9 mouse cellular contexts compared by ENCODE assay signal in genomic region chr7:27448421-27449206, GRCm38 (mm10). TPM values are rescaled to one million over a fixed set of nuclear protein-coding genes. Genes with fewer than 3 reads are reported as not detected.
DNase-seq lines count a peak whose midpoint lies in the region; ATAC-seq lines count a peak whose summit lies in the region.
"Had no signal": no experiment of that assay in that cellular context is flagged by ENCODE, and none has a peak within 500 bp of the region (broad histone marks: within the 10 kb centered on the region; RNA-seq: fewer than 3 reads in every experiment).

No protein-coding gene starts in this region.

- peak overlapping the region; percentile 93 for H3K4me2 ChIP-seq in forebrain, embryonic 16.5 days (ENCODE audit: low read length)
- H3K4me2 ChIP-seq in intestine, embryonic 16.5 days (ENCODE audit: low read depth, low read length) = peak overlapping the region; percentile 98
- peak overlapping the region; percentile 78 for H3K4me2 ChIP-seq in stomach, embryonic 16.5 days (ENCODE audit: low read depth, low read length)

- H3K9me3 ChIP-seq in megakaryocyte, embryonic 14.5 days = peaks cover 4% of the 10 kb centered on the region; the same call in 1 of the 2 replicates
- no peaks in the 10 kb centered on the region for H3K9me3 ChIP-seq in forebrain, embryonic 16.5 days (ENCODE audit: control insufficient read depth, low read length)
- no peaks in the 10 kb centered on the region for H3K9me3 ChIP-seq in intestine, embryonic 16.5 days (ENCODE audit: control insufficient read depth, low read length)
- H3K9me3 ChIP-seq in stomach, embryonic 16.5 days (replicated peaks; ENCODE audit: control insufficient read depth, low read length) = no peaks in the 10 kb centered on the region

- H3K4me3 ChIP-seq in megakaryocyte, embryonic 14.5 days (replicated peaks) = peak overlapping the region; percentile 96
- peak overlapping the region; percentile 59 for H3K4me3 ChIP-seq in forebrain, embryonic 16.5 days (replicated peaks; ENCODE audit: low read length)
- peak overlapping the region; percentile 73 for H3K4me3 ChIP-seq in intestine, embryonic 16.5 days (ENCODE audit: low read length)
- peak overlapping the region; percentile 69 for H3K4me3 ChIP-seq in stomach, embryonic 16.5 days (replicated peaks; ENCODE audit: low read length)

- peak; percentile 43 to 59 for DNase-seq in cerebellum, adult 18-20 months

- peaks cover 65% of the 10 kb centered on the region for H3K4me1 ChIP-seq in megakaryocyte, embryonic 14.5 days
- peaks cover 17% of the 10 kb centered on the region for H3K4me1 ChIP-seq in forebrain, embryonic 16.5 days (replicated peaks; ENCODE audit: control insufficient read depth, insufficient read depth, low read length)
- H3K4me1 ChIP-seq in intestine, embryonic 16.5 days (ENCODE audit: control insufficient read depth, insufficient read depth, low read length) = peaks cover 25% of the 10 kb centered on the region
- peaks cover 18% of the 10 kb centered on the region for H3K4me1 ChIP-seq in stomach, embryonic 16.5 days (ENCODE audit: control insufficient read depth, insufficient read depth, low read length)

- WGBS in forebrain, embryonic 16.5 days = 60% methylated on average over 15 of the region's 15 CpGs
- WGBS in intestine, embryonic 16.5 days = 50% methylated on average over 15 of the region's 15 CpGs
- WGBS in stomach, embryonic 16.5 days = 52% methylated on average over 15 of the region's 15 CpGs

- peaks cover 31% of the 10 kb centered on the region for H3K27me3 ChIP-seq in megakaryocyte, embryonic 14.5 days (replicated peaks)
- no peaks in the 10 kb centered on the region for H3K27me3 ChIP-seq in forebrain, embryonic 16.5 days (replicated peaks; ENCODE audit: control insufficient read depth, insufficient read depth, low read length)
- peaks cover 18% of the 10 kb centered on the region for H3K27me3 ChIP-seq in intestine, embryonic 16.5 days (replicated peaks; ENCODE audit: control insufficient read depth, insufficient read depth, low read length)
- peaks cover 17% of the 10 kb centered on the region for H3K27me3 ChIP-seq in stomach, embryonic 16.5 days (ENCODE audit: control insufficient read depth, insufficient read depth, low read length)

- ATAC-seq in megakaryocyte, adult 5-6 weeks (ENCODE audit: poor library complexity, severe bottlenecking) = no peak
- no peak for ATAC-seq in forebrain, embryonic 16.5 days
- peak; percentile 16 for ATAC-seq in intestine, embryonic 16.5 days
- ATAC-seq in megakaryocyte progenitor cell, adult 5-6 weeks (replicated peaks; ENCODE audit: poor library complexity) = peak; percentile 18
- ATAC-seq in stomach, embryonic 16.5 days (ENCODE audit: insufficient read depth, low FRiP score) = no peak
- no peak for ATAC-seq in activated CD4-positive, CD25-positive, alpha-beta regulatory T cell, adult 4 months

- H3K9ac ChIP-seq in forebrain, embryonic 16.5 days (replicated peaks; ENCODE audit: low read depth, low read length) = peak overlapping the region; percentile 64
- peak overlapping the region; percentile 80 for H3K9ac ChIP-seq in intestine, embryonic 16.5 days (ENCODE audit: low read depth, low read length)
- peak overlapping the region; percentile 74 for H3K9ac ChIP-seq in stomach, embryonic 16.5 days (ENCODE audit: low read length)

- no peak overlapping the region for H3K27ac ChIP-seq in forebrain, embryonic 16.5 days (ENCODE audit: low read length)
- H3K27ac ChIP-seq in intestine, embryonic 16.5 days (ENCODE audit: low read length) = peak overlapping the region; percentile 63
- H3K27ac ChIP-seq in stomach, embryonic 16.5 days (ENCODE audit: low read length) = peak overlapping the region; percentile 50

- H3K36me3 ChIP-seq in megakaryocyte, embryonic 14.5 days (replicated peaks; ENCODE audit: low read length) = peaks cover 28% of the 10 kb centered on the region
- no peaks in the 10 kb centered on the region for H3K36me3 ChIP-seq in forebrain, embryonic 16.5 days (ENCODE audit: control insufficient read depth, insufficient read depth)
- H3K36me3 ChIP-seq in intestine, embryonic 16.5 days (ENCODE audit: control insufficient read depth, insufficient read depth, low read length) = no peaks in the 10 kb centered on the region
- no peaks in the 10 kb centered on the region for H3K36me3 ChIP-seq in stomach, embryonic 16.5 days (ENCODE audit: control insufficient read depth, insufficient read depth, low read length)

RNA-seq across cellular contexts. Expression of gene Blvrb, which starts 0.8 kb away (rescaled TPM):
- 330 and 332 TPM in 2 replicates for polyA plus RNA-seq in megakaryocyte, embryonic 14.5 days (2012; ENCODE audit: insufficient read depth, low replicate concordance)
- total RNA-seq in megakaryocyte, adult 5-6 weeks (2015) = 35.3 and 42.0 TPM in 2 replicates
- 15.5 and 16.2 TPM in 2 replicates for total RNA-seq in megakaryocyte, adult 5-6 weeks (2017)
- 14.9 and 16.8 TPM in 2 replicates for polyA plus RNA-seq in forebrain, embryonic 16.5 days (2015; fragmentation: Nextera tagmentation; extraction: Ambion mirVana)
- polyA plus RNA-seq in intestine, embryonic 16.5 days (2015; fragmentation: Nextera tagmentation; extraction: Ambion mirVana) = 75.6 and 89.7 TPM in 2 replicates
- 31.8 and 53.4 TPM in 2 replicates for total RNA-seq in megakaryocyte progenitor cell, adult 5-6 weeks (2015)
- total RNA-seq in megakaryocyte progenitor cell, adult 5-6 weeks (2017) = 21.2 and 30.2 TPM in 2 replicates
- 112 and 113 TPM in 2 replicates for polyA plus RNA-seq in stomach, embryonic 16.5 days (2015; fragmentation: Nextera tagmentation; extraction: Ambion mirVana)
- 10 to 100 TPM; 13.9 to 16.7 TPM for polyA plus RNA-seq in activated CD4-positive, CD25-positive, alpha-beta regulatory T cell, adult 4 months (2017; shearing (Covaris generic))

RNA-seq across cellular contexts. Expression of gene Sptbn4, which starts 1.1 kb away (rescaled TPM):
- polyA plus RNA-seq in megakaryocyte, embryonic 14.5 days (2012; ENCODE audit: insufficient read depth, low replicate concordance) = 0.27 and 0.45 TPM in 2 replicates
- 0.13 and 0.32 TPM in 2 replicates for total RNA-seq in megakaryocyte, adult 5-6 weeks (2015)
- 0.07 and 0.20 TPM in 2 replicates for total RNA-seq in megakaryocyte, adult 5-6 weeks (2017)
- 2.3 and 2.5 TPM in 2 replicates for polyA plus RNA-seq in forebrain, embryonic 16.5 days (2015; fragmentation: Nextera tagmentation; extraction: Ambion mirVana)
- 0.36 and 0.44 TPM in 2 replicates for polyA plus RNA-seq in intestine, embryonic 16.5 days (2015; fragmentation: Nextera tagmentation; extraction: Ambion mirVana)
- total RNA-seq in megakaryocyte progenitor cell, adult 5-6 weeks (2015) = 0.02 and 0.07 TPM in 2 replicates
- not detected in 2 replicates for total RNA-seq in megakaryocyte progenitor cell, adult 5-6 weeks (2017)
- 0.50 and 0.57 TPM in 2 replicates for polyA plus RNA-seq in stomach, embryonic 16.5 days (2015; fragmentation: Nextera tagmentation; extraction: Ambion mirVana)
- under 1 TPM; 0.16 to 0.37 TPM for polyA plus RNA-seq in activated CD4-positive, CD25-positive, alpha-beta regulatory T cell, adult 4 months (2017; shearing (Covaris generic))
- total RNA-seq: neutrophil, adult 5-6 weeks had no signal

RNA-seq across cellular contexts. Expression of gene Sertad3, which starts 25.0 kb away (rescaled TPM):
- 28.2 and 88.9 TPM in 2 replicates for polyA plus RNA-seq in megakaryocyte, embryonic 14.5 days (2012; ENCODE audit: insufficient read depth, low replicate concordance)
- total RNA-seq in megakaryocyte, adult 5-6 weeks (2015) = 5.8 and 7.8 TPM in 2 replicates
- total RNA-seq in megakaryocyte, adult 5-6 weeks (2017) = 11.1 and 11.6 TPM in 2 replicates
- 11.6 and 14.8 TPM in 2 replicates for polyA plus RNA-seq in forebrain, embryonic 16.5 days (2015; fragmentation: Nextera tagmentation; extraction: Ambion mirVana)
- 27.4 and 28.6 TPM in 2 replicates for polyA plus RNA-seq in intestine, embryonic 16.5 days (2015; fragmentation: Nextera tagmentation; extraction: Ambion mirVana)
- 2.5 and 2.9 TPM in 2 replicates for total RNA-seq in megakaryocyte progenitor cell, adult 5-6 weeks (2015)
- total RNA-seq in megakaryocyte progenitor cell, adult 5-6 weeks (2017) = 6.1 and 7.6 TPM in 2 replicates
- polyA plus RNA-seq in stomach, embryonic 16.5 days (2015; fragmentation: Nextera tagmentation; extraction: Ambion mirVana) = 38.1 and 39.4 TPM in 2 replicates
- polyA plus RNA-seq in activated CD4-positive, CD25-positive, alpha-beta regulatory T cell, adult 4 months (2017; shearing (Covaris generic)) = 10 to 100 TPM; 41.9 to 47.6 TPM

RNA-seq across cellular contexts. Expression of gene Sertad1, which starts 38.1 kb away (rescaled TPM):
- polyA plus RNA-seq in megakaryocyte, embryonic 14.5 days (2012; ENCODE audit: insufficient read depth, low replicate concordance) = 159 and 273 TPM in 2 replicates
- 17.4 and 18.9 TPM in 2 replicates for total RNA-seq in megakaryocyte, adult 5-6 weeks (2015)
- total RNA-seq in megakaryocyte, adult 5-6 weeks (2017) = 11.2 and 19.7 TPM in 2 replicates
- 6.5 and 7.0 TPM in 2 replicates for polyA plus RNA-seq in forebrain, embryonic 16.5 days (2015; fragmentation: Nextera tagmentation; extraction: Ambion mirVana)
- 40.9 and 43.4 TPM in 2 replicates for polyA plus RNA-seq in intestine, embryonic 16.5 days (2015; fragmentation: Nextera tagmentation; extraction: Ambion mirVana)
- total RNA-seq in megakaryocyte progenitor cell, adult 5-6 weeks (2015) = 9.2 and 12.5 TPM in 2 replicates
- 5.9 and 6.8 TPM in 2 replicates for total RNA-seq in megakaryocyte progenitor cell, adult 5-6 weeks (2017)
- polyA plus RNA-seq in stomach, embryonic 16.5 days (2015; fragmentation: Nextera tagmentation; extraction: Ambion mirVana) = 42.0 and 45.9 TPM in 2 replicates
- polyA plus RNA-seq in activated CD4-positive, CD25-positive, alpha-beta regulatory T cell, adult 4 months (2017; shearing (Covaris generic)) = 10 to 100 TPM; 46.6 to 47.9 TPM

RNA-seq across cellular contexts. Expression of gene Prx, which starts 50.5 kb away (rescaled TPM):
- polyA plus RNA-seq in megakaryocyte, embryonic 14.5 days (2012; ENCODE audit: insufficient read depth, low replicate concordance) = 1.7 and 1.8 TPM in 2 replicates
- total RNA-seq in megakaryocyte, adult 5-6 weeks (2015) = 0.05 and 0.16 TPM in 2 replicates
- 0.22 TPM in 1 of 2 replicates, not detected in the other for total RNA-seq in megakaryocyte, adult 5-6 weeks (2017)
- 1.1 and 1.3 TPM in 2 replicates for polyA plus RNA-seq in forebrain, embryonic 16.5 days (2015; fragmentation: Nextera tagmentation; extraction: Ambion mirVana)
- 2.2 and 2.6 TPM in 2 replicates for polyA plus RNA-seq in intestine, embryonic 16.5 days (2015; fragmentation: Nextera tagmentation; extraction: Ambion mirVana)
- 0.52 and 0.68 TPM in 2 replicates for total RNA-seq in megakaryocyte progenitor cell, adult 5-6 weeks (2015)
- 0.75 and 0.81 TPM in 2 replicates for total RNA-seq in megakaryocyte progenitor cell, adult 5-6 weeks (2017)
- polyA plus RNA-seq in stomach, embryonic 16.5 days (2015; fragmentation: Nextera tagmentation; extraction: Ambion mirVana) = 3.7 and 4.0 TPM in 2 replicates
- under 1 TPM; 0.11 to 0.68 TPM for polyA plus RNA-seq in activated CD4-positive, CD25-positive, alpha-beta regulatory T cell, adult 4 months (2017; shearing (Covaris generic))

Comparison
In these comparisons a context has a peak if more than half of its experiments do, and no peak if none do; other contexts are left out.
1. ATAC-seq: peak in intestine, embryonic 16.5 days (single experiment) and megakaryocyte progenitor cell, adult 5-6 weeks (single experiment); none in megakaryocyte, adult 5-6 weeks (single experiment), forebrain, embryonic 16.5 days (single experiment), stomach, embryonic 16.5 days (single experiment) and activated CD4-positive, CD25-positive, alpha-beta regulatory T cell, adult 4 months (single experiment).
2. Peak in every context shown above with its lines, with median percentiles within 50 percentile points of each other: H3K4me3 ChIP-seq, H3K4me2 ChIP-seq and H3K9ac ChIP-seq.